Mouse (Mus musculus): ENCODE data around the gene Rab27a.
"Not testable (repeated sequence)": the region's sequence is repeated elsewhere in the genome, so short reads cannot be mapped to it uniquely, and the experiment has no call there.

Gene Rab27a

DNA sequence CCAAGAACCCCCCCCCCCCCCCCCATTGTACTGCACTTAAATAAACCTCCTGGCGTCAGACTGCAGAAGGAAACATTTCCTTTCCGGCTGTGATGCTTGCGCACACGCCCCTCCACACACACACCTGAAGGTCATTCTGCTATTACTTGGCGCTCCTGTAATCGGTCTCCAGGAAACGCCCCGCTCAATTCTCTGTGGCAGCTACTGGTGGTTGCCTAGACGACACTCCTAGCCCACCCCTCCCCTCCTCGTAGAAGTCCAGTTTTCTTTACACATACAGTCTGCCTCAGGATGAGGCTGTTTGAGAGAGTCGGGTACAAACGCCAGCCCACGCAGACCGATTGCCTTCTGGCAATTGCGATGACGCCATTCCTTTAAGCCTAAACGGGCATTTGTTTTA lies 49.9 kb downstream of the Rab27a start:
- DNase-seq = no peak

DNA sequence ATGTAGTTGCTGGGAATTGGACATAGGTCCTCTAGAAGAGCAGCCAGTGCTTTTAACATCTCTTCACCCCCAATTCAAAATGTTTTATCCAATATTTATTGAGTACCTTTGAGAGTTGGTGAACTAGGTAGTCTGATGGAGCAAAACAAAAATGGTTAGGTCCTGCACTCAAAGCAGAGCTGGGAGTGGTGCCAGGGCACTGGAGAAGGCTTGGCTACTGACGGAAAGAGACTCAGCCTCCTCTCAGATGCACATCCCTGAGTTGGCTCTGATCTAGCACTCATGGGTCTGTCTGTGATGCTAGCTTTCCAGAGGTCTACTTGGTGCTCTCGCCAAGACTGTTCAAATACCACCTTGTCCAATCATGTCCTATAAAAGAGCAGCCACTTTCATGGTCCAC lies 53.2 kb downstream of the Rab27a start:
- DNase-seq = no peak

DNA sequence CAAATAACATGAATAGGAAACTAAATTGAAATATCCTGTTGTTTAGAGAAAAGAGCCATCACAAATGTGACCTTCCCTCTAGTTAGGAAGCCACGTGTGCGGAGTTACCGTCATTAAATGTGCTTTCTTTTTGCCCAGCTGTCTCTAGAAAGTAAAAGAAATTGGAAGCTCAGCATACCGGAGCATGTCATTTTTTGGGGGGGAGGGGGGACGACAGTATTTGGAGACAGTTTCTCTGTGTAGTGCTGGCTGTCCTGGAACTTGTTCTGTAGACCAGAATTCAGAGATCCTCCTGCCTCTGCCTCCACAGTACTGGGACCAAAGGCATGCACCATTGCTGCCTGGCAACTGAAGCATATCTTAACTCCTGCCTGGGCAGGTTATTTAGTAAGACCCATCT lies 56.9 kb downstream of the Rab27a start, which contains the start of gene Khdc3:
TSS of gene Khdc3 (plus strand) at position 301 of the 400 bp plus-strand sequence.
- DNase-seq = no peak

DNA sequence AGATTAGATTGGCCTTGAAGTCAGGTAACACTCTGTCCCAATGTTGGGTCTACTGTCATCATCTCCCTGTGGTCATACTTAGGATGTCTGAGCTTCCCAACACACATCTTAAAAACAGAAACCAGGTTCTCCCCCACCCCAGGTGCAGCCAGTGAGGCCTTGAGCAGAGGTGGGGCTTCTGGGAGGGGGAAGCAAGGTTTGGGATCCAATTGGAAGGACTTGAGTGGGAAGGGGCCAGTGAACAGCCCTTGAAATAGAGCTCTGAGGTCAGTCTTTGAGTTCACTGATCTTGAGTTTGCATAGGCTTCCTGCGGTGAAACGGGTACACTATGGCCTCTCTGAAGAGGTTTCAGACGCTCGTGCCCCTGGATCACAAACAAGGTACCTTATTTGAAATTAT lies 57.5 kb downstream of the Rab27a start, which contains the start of gene Gm20509:
TSS of gene Gm20509 (plus strand) at position 290 of the 400 bp plus-strand sequence.
- DNase-seq = no peak

DNA sequence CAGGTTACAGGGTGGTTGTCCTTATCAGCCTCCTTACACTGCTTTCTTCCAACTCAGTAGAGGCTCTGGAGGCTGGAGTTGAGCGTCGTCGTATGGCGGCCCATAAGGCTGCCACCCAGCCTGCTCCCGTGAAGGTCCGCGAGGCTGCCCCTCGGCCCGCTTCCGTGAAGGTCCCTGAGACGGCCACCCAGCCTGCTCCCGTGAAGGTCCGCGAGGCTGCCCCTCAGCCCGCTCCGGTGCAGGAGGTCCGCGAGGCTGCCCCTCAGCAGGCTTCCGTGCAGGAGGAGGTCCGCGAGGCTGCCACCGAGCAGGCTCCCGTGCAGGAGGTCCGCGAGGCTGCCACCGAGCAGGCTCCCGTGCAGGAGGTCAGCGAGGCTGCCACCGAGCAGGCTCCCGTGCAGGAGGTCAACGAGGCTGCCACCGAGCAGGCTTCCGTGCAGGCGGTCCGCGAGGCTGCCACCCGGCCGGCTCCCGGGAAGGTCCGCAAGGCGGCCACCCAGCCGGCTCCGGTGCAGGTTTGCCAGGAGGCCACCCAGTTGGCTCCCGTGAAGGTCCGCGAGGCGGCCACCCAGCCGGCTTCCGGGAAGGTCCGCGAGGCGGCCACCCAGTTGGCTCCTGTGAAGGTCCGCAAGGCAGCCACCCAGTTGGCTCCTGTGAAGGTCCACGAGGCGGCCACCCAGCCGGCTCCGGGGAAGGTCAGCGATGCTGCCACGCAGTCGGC lies 58.7 kb downstream of the Rab27a start:
- peak; percentile 37 for DNase-seq

DNA sequence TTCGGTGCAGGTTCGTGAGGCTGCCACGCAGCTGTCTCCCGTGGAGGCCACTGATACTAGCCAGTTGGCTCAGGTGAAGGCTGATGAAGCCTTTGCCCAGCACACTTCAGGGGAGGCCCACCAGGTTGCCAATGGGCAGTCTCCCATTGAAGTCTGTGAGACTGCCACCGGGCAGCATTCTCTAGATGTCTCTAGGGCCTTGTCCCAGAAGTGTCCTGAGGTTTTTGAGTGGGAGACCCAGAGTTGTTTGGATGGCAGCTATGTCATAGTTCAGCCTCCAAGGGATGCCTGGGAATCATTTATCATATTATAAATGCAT lies 59.2 kb downstream of the Rab27a start:
- DNase-seq = no peak

DNA sequence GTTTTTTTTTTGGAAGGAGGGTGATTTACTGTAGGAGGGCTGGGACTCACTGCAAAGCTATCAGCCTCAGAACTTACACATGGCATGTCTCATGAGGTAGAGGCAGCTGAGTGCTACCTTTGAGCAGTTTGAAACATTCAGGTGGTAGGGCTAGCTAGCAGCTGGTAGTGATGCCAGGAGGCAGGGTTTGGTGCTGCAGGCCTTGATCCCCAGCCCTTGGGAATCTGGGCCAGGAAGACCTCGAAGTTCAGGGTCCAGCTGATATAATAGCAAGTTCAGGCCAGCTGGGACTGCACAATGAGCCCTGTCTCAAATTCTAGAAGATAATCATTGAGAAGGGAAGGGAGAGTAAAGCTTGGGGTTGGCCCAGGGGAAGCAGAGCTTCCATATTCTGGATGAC lies 60.5 kb downstream of the Rab27a start:
- no peak for DNase-seq

DNA sequence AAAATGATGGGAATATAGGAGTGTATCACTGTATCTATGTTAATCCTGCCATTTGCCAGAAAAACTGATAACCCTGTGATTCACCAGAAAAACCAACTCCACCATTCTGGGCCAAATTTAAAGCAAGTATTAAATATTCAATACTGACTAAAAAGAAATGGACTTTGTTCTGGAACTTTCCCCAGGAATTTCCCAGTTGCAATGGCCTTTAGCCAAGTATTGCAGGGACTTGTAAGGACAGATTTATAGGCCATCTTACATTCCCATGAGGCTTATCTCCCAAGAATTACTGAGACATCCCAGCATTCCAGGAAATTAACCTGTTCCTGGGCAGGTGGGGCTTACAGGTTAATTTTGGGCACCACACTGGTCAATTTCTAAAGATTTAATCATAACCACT lies 61.1 kb downstream of the Rab27a start:
- DNase-seq = no peak

DNA sequence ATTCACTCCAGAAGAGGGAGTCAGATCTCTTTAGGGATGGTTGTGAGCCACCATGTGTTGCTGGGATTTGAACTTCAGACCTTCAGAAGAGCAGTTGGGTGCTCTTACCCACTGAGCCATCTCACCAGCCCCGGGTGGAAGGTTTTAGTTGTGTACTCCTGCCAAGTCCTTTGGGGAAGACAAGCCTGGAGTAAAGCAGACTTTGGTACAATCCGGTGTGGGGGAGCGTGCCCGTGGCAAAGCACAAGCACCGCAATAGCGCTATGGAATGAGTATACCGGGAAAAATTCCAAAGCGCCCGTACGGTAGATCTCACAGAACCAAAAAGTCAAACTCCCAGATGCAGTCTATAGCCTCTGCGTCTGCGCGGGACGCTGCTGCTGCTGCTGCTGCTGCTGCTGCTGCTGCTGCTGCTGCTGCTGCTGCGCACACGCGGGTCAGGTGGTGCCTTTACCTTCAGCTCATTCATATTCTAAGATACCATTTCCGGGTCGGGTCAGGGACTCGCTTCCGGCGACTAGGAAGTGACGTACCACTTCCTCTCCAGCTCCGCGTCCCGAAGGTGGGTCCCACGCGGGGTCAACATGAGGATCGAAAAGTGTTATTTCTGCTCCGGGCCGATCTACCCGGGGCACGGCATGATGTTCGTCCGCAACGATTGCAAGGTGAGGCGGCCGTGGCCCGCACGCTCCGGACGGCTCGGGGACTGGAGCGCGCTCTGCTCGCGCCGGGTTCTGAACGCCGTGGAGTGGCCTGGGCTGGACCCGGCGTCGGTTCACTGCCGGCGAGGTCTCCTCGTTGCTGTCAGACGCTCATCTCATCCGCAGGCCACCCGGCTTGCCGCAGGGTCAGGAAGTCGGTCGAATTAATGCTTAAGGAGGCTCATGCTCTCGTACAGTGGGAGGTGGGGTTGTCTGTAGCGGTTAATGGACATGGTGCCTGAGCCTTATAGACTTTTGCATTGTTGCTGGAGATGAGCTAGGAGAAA lies 68.6 kb downstream of the Rab27a start, which contains the start of gene Rsl24d1:
TSS of gene Rsl24d1 (plus strand) at position 508 of the 988 bp plus-strand sequence.
- DNase-seq = peak; percentile 93

DNA sequence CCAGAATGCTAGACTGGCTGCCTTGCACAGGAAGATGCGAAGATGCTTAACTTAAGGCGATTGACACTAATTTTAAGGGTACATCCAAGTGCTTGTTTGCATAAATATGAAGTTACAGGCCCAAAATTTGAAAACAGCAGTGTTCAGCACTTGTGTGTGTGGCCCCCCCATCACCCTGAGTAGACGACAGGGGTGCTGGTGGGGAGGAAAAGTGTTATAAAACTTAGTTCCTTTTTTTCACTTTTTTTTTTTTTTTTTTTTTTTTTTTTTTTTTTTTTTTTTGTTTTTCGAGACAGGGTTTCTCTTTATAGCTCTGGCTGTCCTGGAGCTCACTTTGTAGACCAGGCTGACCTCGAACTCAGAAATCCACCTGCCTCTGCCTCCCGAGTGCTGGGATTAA lies 72.0 kb downstream of the Rab27a start:
- DNase-seq = not testable (repeated sequence)

DNA sequence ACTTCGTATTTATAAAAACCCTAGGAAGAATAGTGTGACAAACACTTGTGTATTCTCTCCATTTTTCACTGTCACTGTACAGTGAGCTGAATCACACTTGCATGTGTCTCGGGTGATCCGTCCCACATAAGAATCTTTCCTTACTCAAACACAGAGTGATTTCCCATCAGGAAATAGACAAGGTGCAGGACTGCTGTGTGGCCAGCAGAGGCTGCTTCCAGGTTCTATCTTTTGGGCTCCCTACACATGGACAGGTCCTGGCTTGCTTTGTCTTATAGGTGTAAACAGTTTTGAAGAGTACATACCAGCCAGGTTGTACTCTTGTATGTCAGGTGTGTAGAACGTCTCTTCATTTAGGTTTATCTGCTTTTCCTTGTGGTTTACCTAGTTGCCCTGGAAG lies 73.4 kb downstream of the Rab27a start:
- DNase-seq = no peak

DNA sequence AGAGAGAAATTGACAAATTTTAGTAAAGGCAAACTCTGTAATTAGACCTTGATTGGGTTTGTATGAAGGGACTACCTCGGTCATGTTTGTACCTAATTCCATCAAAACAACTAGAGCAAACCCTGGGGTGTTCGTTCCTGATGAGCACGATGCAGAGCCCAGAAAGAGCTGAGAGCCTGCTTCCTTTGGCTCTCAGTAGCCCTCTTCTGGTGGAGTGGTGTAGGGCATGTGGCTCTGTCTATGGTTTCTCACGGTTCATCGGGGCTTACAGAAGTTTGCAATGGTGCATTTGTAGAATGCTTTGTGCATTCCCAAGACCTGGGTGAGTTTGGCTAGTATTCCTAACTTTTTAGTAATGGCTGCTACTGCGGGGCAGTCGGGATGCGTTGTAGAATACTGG lies 77.1 kb downstream of the Rab27a start:
- DNase-seq = no peak

DNA sequence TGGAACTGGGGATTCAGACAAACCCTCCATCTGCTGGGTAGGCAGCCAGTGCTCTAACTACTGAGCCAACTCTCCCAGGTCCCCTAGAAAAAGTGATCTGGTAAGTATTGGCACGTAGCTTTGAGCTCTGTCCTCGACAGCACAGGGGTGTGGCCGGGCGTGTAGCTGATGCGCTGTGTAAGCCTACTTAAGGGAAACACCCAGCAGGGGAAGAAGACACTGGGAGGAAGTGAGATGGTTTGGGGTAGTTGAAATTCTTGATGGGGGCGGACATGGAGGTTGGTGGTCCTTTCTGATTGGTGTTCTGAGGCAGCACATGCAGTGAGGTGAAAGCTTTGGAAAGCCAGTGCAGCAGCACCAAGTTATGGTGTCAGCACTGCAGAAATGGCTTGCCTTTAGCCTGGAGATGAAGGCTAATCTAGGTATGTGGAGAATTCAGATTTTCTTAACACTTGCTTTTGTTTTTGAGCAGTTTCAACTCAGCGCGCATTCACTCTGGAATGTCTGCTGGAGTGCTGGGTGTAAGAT lies 80.5 kb downstream of the Rab27a start:
- DNase-seq = no peak

DNA sequence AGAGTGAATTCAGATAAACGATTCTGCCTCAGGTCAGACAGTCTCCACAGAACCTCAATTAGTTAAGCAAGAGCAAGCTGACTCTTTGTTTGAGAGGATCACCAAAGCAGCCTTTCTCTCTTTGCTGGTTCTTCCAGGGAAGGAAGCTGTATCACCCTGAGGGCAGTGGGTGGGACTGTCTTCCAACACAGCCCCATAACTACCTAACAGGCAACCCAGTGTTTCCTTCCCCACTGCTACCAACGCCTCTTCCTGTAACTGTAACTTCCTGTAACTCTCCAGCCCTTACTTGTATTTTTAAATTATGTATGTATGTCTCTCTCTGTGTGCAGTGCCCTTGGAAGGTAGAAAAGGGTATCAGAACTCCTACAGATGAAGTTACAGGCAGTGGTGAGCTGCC lies 82.8 kb downstream of the Rab27a start:
- DNase-seq = no peak

DNA sequence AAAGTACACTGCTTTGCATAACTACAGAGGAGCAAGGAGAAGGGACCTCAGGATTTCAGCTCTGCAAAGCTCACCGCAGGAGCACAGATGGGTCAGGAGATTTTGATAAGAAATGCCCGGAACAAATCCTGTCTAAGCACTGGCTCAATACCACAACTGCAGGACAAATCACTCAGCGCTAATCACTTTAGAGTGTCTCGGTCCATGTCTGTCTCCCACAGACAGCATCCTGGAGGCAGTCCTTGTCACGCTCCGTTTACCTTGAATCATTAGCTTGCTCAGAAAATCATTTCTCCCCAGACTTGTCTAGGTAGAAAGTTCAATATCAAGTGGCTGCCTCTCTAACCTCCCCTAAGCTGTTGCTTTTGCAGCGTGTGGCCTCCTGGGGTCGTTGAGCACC lies 85.2 kb downstream of the Rab27a start:
- peak; percentile 28 for DNase-seq

DNA sequence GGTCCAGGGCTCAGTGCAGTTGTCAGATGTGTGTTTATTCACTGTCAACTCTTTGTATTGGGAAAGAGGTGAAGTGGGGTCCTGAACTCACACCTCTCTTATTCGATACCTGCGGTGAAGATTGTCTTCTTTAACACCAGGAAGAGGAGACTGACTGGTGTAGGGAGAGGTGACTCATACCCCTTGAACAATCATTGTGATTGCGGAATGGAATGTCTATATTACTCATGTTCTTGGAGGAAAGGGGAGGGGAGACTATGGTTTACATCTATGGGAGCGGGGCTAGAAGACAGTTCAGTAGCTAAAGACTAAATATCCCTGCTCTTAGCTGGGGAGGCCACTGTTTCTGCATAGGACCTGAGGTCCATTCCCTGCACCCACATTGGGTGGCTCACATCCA lies 85.9 kb downstream of the Rab27a start:
- no peak for DNase-seq

DNA sequence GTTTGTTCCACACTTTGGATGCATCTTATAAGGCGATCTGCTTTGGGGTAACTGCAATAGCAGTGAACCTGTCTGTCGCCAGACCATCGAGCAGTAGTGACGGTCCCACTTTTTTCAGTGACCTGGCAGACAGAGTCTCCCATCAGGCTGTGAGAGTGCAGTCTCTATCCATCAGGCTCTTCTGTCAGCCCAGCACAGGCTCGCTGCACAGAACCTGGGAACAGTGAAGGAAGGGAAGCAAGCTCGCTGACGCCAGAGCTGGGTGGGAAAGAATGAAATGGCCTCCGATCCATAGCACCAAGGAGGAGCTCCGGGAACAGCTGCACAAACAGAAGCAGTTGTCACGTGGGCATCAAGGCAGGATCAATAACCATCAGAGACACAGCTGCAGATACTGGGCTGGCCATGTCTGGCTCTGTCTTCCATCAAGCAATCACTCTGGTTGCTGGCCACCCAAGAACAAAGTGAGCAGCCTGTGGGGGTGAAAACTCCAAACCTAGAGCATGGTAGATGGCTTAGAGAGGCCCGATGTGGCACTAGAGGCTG lies 92.8 kb downstream of the Rab27a start:
- DNase-seq = no peak
